Mouse (Mus musculus) liver, postnatal 0 days (tissue): ENCODE measurements around the gene Gm37240. TPM values are rescaled to one million over a fixed set of nuclear protein-coding genes. Genes with fewer than 3 reads are reported as not detected.

Source experiments
- ATAC-seq: fragments of 200-750 bp; cut with Nextera tagmentation; 2 replicates; pipeline ENCODE4 v1.8.0; 2017; ENCODE audit warnings: mild to moderate bottlenecking, moderate library complexity
- DNase-seq: peaks from one replicate; pipeline ENCODE4 v3.0.0-alpha.2; 2016
- H3K27ac ChIP-seq: fragments of 300-500 bp; sonication (generic); 2 replicates; pipeline ENCODE4 v1.5.1; 2014; ENCODE audit warnings: antibody characterized with exemption, moderate library complexity, mild to moderate bottlenecking, low read depth
- H3K27me3 ChIP-seq: fragments of 300-500 bp; sonication (generic); 2 replicates; pipeline ENCODE4 v1.6.1; 2014; ENCODE audit warnings: low read length, control low read depth, mixed read lengths; ENCODE audit not compliant: insufficient read depth
- H3K36me3 ChIP-seq: fragments of 300-500 bp; sonication (generic); replicated peaks from 2 replicates; pipeline ENCODE4 v1.6.1; 2014; ENCODE audit warnings: mild to moderate bottlenecking, control low read depth, low read length, moderate library complexity, mixed read lengths; ENCODE audit not compliant: insufficient read depth
- H3K4me1 ChIP-seq: fragments of 300-500 bp; sonication (generic); 2 replicates; pipeline ENCODE4 v1.6.1; 2014; ENCODE audit warnings: antibody characterized with exemption, mild to moderate bottlenecking, control low read depth; ENCODE audit not compliant: insufficient read depth
- H3K4me2 ChIP-seq: fragments of 300-500 bp; sonication (generic); 2 replicates; pipeline ENCODE4 v1.6.1; 2014; ENCODE audit warnings: low read depth, mild to moderate bottlenecking, low read length, moderate library complexity, mixed read lengths
- H3K4me3 ChIP-seq: fragments of 300-500 bp; sonication (generic); 2 replicates; pipeline ENCODE4 v1.5.1; 2014; ENCODE audit warnings: low read depth, low read length
- H3K9ac ChIP-seq: fragments of 300-500 bp; sonication (generic); replicated peaks from 2 replicates; pipeline ENCODE4 v1.6.1; 2014; ENCODE audit warnings: mild to moderate bottlenecking, moderate library complexity
- H3K9me3 ChIP-seq: fragments of 300-500 bp; sonication (generic); 2 replicates; pipeline ENCODE4 v1.6.1; 2016; ENCODE audit warnings: mild to moderate bottlenecking, control low read depth, low read length, mixed read lengths
- CTCF ChIP-seq: sonication (generic); IDR thresholded peaks from 2 replicates; pipeline ENCODE4 v1.5.1; 2016; ENCODE audit warnings: antibody characterized with exemption, low read depth
- EP300 ChIP-seq: IDR thresholded peaks from 2 replicates; pipeline ENCODE4 v1.6.1; 2016; ENCODE audit warnings: antibody characterized with exemption, low read depth, mild to moderate bottlenecking
- WGBS: fragments of 180-500 bp; shearing (Covaris S2); extraction: QIAGEN DNeasy Blood & Tissue Kit; methylation state at CpG from one replicate; pipeline ENCODE4 v1.1.7; 2014; ENCODE audit not compliant: insufficient replicate concordance; 5-methylcytosine and 5-hydroxymethylcytosine counted together
- polyA plus RNA-seq: library from polyadenylated mRNA; unstranded; fragments of >200 nt; fragmentation: Nextera tagmentation; extraction: Ambion mirVana; gene quantifications from 2 replicates; pipeline ENCODE4 v1.2.1, GENCODE M21; 2015

The Gm37240 gene
- polyA plus RNA-seq, 1 experiment from 2014 or later = 0.72 TPM

DNA sequence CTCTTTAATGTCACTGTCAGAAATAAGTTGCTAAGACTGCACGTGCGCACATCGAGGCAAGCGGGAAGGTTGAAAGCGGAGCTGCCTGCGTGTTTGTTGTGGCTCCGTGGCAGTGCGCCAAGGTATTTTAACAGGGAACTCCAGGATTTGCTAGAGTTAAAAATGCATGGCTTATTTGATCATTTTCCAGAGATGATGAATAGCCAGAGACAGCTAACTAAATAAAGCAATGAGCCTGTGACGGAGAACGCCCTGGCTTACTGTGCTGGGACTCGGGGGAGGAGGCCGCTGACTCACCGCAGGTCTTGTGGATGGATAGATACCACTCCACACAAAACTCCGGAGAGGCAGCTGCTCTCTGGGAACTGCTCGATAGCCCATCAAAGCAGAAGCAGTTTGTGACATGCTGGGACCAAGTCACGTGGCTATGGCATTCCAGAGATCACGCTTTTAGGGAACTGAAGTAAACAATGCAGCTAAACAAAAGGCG is 1190.8 kb downstream of the Gm37240 start:
- ATAC-seq (no peak), DNase-seq (no peak)
- Histone ChIP-seq H3K9me3 (no peaks in the 10 kb centered on the region), H3K9ac (no peak overlapping the region), H3K4me2 (0 out of 2 replicates have a peak overlapping the region, but pooled peaks have one; percentile 9), H3K27me3 (no peaks in the 10 kb centered on the region), H3K27ac (no peak overlapping the region), H3K4me3 (no peak overlapping the region), H3K36me3 (no peaks in the 10 kb centered on the region), H3K4me1 (no peaks in the 10 kb centered on the region)
- TF ChIP-seq CTCF (no peak), EP300 (no peak)
- 67% methylated on average over 18 of the region's 18 CpGs for WGBS

DNA sequence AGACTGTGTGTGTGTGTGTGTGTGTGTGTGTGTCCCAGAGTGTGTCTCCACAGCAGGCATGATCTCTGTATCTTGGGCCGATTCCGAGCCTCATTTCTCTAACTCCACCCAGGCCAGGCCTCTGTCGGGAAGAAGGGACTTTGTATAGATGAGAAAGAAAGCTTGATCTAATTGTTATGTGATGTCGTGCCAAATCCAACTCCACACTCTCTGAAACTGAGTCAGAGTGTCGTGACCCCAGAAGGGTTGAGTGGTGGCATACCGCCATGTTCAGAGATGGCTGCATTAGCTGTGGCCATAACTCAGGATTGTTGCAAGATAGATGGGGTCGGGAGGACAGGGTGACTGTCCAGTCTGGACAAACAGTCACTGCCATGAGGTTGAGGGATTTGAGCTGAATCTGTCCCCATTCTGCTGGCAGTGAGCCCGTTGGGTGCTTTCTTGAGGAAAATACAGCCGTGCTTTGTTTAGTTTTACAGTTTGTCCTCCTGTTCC is 1191.4 kb downstream of the Gm37240 start:
- no peaks in the 10 kb centered on the region for H3K9me3 ChIP-seq
- no peaks in the 10 kb centered on the region for H3K4me1 ChIP-seq
- no peak overlapping the region for H3K9ac ChIP-seq
- H3K4me2 ChIP-seq = 0 out of 2 replicates have a peak overlapping the region, but pooled peaks have one; percentile 9
- no peaks in the 10 kb centered on the region for H3K27me3 ChIP-seq
- no peak overlapping the region for H3K27ac ChIP-seq
- WGBS = 78% methylated on average over 9 of the region's 9 CpGs
- ATAC-seq (no peak), DNase-seq (no peak)
- TF ChIP-seq CTCF (no peak), EP300 (no peak)
- H3K36me3 ChIP-seq = no peaks in the 10 kb centered on the region
- H3K4me3 ChIP-seq = no peak overlapping the region

DNA sequence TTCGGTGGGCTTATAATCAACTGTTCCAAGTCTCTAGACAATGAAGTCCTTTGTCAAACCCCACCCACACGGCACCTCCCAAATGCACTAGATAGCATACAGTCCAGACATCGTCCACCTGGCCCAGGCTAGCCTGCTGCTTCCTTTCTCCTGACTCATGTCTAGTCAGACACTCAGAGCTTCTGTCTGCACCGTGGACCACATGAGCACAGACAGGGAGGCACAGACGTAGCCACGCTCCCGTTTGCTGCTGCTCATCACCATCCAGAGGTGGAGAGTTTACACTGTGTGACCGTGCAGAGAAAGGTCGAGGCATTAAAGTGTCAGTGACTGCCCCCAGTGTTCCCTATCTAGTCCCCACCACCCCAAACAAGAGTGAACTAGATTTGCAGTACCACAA is 1191.9 kb downstream of the Gm37240 start:
- WGBS = 75% methylated on average over 9 of the region's 9 CpGs
- no peak overlapping the region for H3K27ac ChIP-seq

GRCm38 (mm10) chr3:84693886-84694285 is 1193.4 kb downstream of the Gm37240 start:
- TF ChIP-seq EP300 = no peak
- no peak for TF ChIP-seq CTCF
- DNase-seq (no peak), ATAC-seq (no peak)
- H3K9ac ChIP-seq = no peak overlapping the region
- H3K4me1 ChIP-seq = no peaks in the 10 kb centered on the region
- H3K27me3 ChIP-seq = no peaks in the 10 kb centered on the region
- H3K9me3 ChIP-seq = no peaks in the 10 kb centered on the region
- no peak overlapping the region for H3K4me2 ChIP-seq
- no peaks in the 10 kb centered on the region for H3K36me3 ChIP-seq
- H3K4me3 ChIP-seq = no peak overlapping the region
- 74% methylated on average over 10 of the region's 10 CpGs for WGBS
- no peak overlapping the region for H3K27ac ChIP-seq

More for the DNA sequence above, 1191.9 kb downstream of the Gm37240 start:
- ATAC-seq (no peak), DNase-seq (no peak)
- Histone ChIP-seq H3K27me3 (no peaks in the 10 kb centered on the region), H3K9me3 (no peaks in the 10 kb centered on the region), H3K4me2 (no peak overlapping the region), H3K9ac (no peak overlapping the region), H3K4me3 (no peak overlapping the region), H3K36me3 (no peaks in the 10 kb centered on the region), H3K4me1 (no peaks in the 10 kb centered on the region)
- TF ChIP-seq EP300 (no peak), CTCF (no peak)

- Histone ChIP-seq H3K4me1 (no peaks in the 10 kb centered on the region), H3K4me2 (no peak overlapping the region), H3K9ac (no peak overlapping the region), H3K9me3 (no peaks in the 10 kb centered on the region), H3K4me3 (no peak overlapping the region), H3K27me3 (no peaks in the 10 kb centered on the region), H3K27ac (no peak overlapping the region), H3K36me3 (no peaks in the 10 kb centered on the region)
- 54% methylated on average over 4 of the region's 4 CpGs for WGBS
- TF ChIP-seq EP300 (0 out of 2 replicates have a peak, but pooled peaks have one; percentile 12), CTCF (peak; percentile 77)
- DNase-seq (no peak), ATAC-seq (no peak)
These were observed 1194.6 kb downstream of the Gm37240 start for GRCm38 (mm10) chr3:84692647-84693199.

DNA sequence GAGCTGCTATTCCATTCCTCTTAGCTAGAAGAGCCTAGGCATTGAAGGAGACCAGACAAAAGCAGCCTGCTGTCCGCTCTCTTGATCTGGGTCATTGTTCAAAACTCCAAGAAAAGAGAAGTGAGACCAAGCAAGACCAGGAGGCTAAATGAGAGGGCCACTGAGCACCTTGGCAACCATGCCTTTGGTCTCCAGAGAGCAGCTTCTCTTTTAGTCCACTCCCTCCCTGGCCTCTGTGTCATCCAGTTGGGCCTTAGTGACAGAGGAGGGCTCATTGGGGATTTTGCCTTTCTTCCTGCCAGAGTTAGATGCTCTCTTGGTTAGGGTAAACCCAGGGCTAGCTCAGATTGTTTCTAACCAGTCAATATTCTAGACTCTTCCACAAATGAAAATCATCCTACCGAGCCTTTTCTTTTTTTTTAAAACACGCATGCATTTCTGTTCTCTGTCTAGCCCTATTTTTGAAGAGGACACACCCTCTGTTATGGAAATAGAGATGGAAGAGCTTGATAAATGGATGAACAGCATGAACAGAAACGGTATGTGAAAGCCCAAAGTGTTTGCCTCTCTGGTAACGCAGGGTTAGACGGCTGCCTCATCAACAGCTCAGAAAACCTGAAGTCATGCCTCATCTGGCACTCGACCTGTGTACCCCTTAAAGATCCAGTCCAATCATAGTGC is 1197.1 kb downstream of the Gm37240 start:
- Histone ChIP-seq H3K9me3 (no peaks in the 10 kb centered on the region), H3K9ac (no peak overlapping the region), H3K4me3 (no peak overlapping the region), H3K4me2 (no peak overlapping the region), H3K36me3 (no peaks in the 10 kb centered on the region), H3K27ac (no peak overlapping the region), H3K27me3 (no peaks in the 10 kb centered on the region), H3K4me1 (0 out of 2 replicates have a peak, but pooled peaks cover 4% of the 10 kb centered on the region)
- no peak for ATAC-seq
- no peak for DNase-seq
- 78% methylated on average over 7 of the region's 7 CpGs for WGBS
- TF ChIP-seq EP300 = no peak
- no peak for TF ChIP-seq CTCF
